Mouse (Mus musculus): ENCODE data around the gene Tnip1. TPM values are rescaled to one million over a fixed set of nuclear protein-coding genes. Genes with fewer than 3 reads are reported as not detected.

Gene Tnip1
- total and polyA plus RNA-seq, 3 experiments = 8.1 to 19.7 TPM; not detected in 1

- TF ChIP-seq GABPA (IDR thresholded peaks at IDR 0.05; ENCODE audit: low read depth, low read length) (no peak), MAZ (IDR thresholded peaks at IDR 0.05; ENCODE audit: low read depth, low read length) (0 out of 2 replicates have a peak, but pooled peaks have one; percentile 59), ZKSCAN1 (IDR thresholded peaks at IDR 0.05; ENCODE audit: low read depth, low read length) (no peak)
These were observed 31.2 kb downstream of the Tnip1 start (continued) for GRCm38 (mm10) chr11:54931405-54932093.

- Histone ChIP-seq H3K9ac (ENCODE audit: control insufficient read depth, low read depth, low read length, poor library complexity, severe bottlenecking) (no peak overlapping the region), H3K27ac (ENCODE audit: control insufficient read depth, low read depth, low read length) (no peak overlapping the region), H3K4me1 (ENCODE audit: control insufficient read depth in 1 of 2, insufficient read depth in 2 of 2, low read length in 2 of 2) (peaks cover under 1 to 5% of the 10 kb centered on the region in 2 experiments; a peak in 2 of 4 replicates), H3K36me3 (ENCODE audit: control insufficient read depth in 1 of 2, insufficient read depth in 2 of 2, low read length in 2 of 2) (peaks cover 0 to 2% of the 10 kb centered on the region in 2 experiments; a peak in 2 of 4 replicates), H3K27me3 (ENCODE audit: control insufficient read depth in 1 of 2, insufficient read depth in 2 of 2, low read length in 2 of 2) (no peaks in the 10 kb centered on the region), H3K79me2 (ENCODE audit: control insufficient read depth, insufficient read depth, low read length, poor library complexity) (no peaks in the 10 kb centered on the region), H3K4me3 (ENCODE audit: control insufficient read depth in 1 of 2, insufficient read depth in 1 of 2, low read depth in 2 of 2, low read length in 2 of 2) (no peak overlapping the region), H3K9me3 (replicated peaks; ENCODE audit: insufficient read depth, low read length) (no peaks in the 10 kb centered on the region)
- TF ChIP-seq CHD1 (IDR thresholded peaks at IDR 0.05; ENCODE audit: low read depth, low read length) (no peak), POLR2A (IDR thresholded peaks at IDR 0.05; ENCODE audit: control insufficient read depth in 1 of 2, insufficient read depth in 1 of 2, low read depth in 1 of 2, low read length in 2 of 2, poor library complexity in 1 of 2) (no peak), ZNF384 (IDR thresholded peaks at IDR 0.05; ENCODE audit: low read depth, low read length) (no peak), TCF12 (IDR thresholded peaks at IDR 0.05; ENCODE audit: low read depth, low read length) (no peak), MAZ (IDR thresholded peaks at IDR 0.05; ENCODE audit: low read depth, low read length) (no peak), ZC3H11A (IDR thresholded peaks at IDR 0.05; ENCODE audit: low read depth, low read length) (peak; percentile 65), SMC3 (IDR thresholded peaks at IDR 0.05; ENCODE audit: low read depth, low read length) (peak; percentile 85), NRF1 (IDR thresholded peaks at IDR 0.05; ENCODE audit: insufficient read depth, low read depth, low read length, poor library complexity, severe bottlenecking) (no peak), SIN3A (IDR thresholded peaks at IDR 0.05; ENCODE audit: low read length) (no peak), TBP (IDR thresholded peaks at IDR 0.05; ENCODE audit: low read depth, low read length) (no peak), RAD21 (IDR thresholded peaks at IDR 0.05; ENCODE audit: low read depth, low read length) (peak; percentile 65), CTCF (IDR thresholded peaks at IDR 0.05 in 2 of 3, conservative IDR thresholded peaks at IDR 0.05 in 1 of 3; ENCODE audit: control insufficient read depth in 1 of 3, insufficient read depth in 1 of 3, low read depth in 2 of 3, low read length in 3 of 3, poor library complexity in 1 of 3, severe bottlenecking in 1 of 3) (peak; percentile 64 to 88 (median 80)), ETS1 (IDR thresholded peaks at IDR 0.05; ENCODE audit: low read depth, low read length) (no peak)
- peak; percentile 66 for DNase-seq (ENCODE audit: low read depth, low spot score)
These were observed 32.3 kb downstream of the Tnip1 start for GRCm38 (mm10) chr11:54930318-54930979.

GRCm38 (mm10) chr11:54929744-54930143, 33.0 kb downstream of the Tnip1 start:
- TF ChIP-seq RAD21 (IDR thresholded peaks at IDR 0.05; ENCODE audit: low read depth, low read length) (no peak), USF2 (IDR thresholded peaks at IDR 0.05; ENCODE audit: borderline replicate concordance in 1 of 2, insufficient read depth in 1 of 2, low read depth in 1 of 2, low read length in 2 of 2) (no peak), POLR2AphosphoS2 (IDR thresholded peaks at IDR 0.05; ENCODE audit: low read length) (no peak), ETS1 (IDR thresholded peaks at IDR 0.05; ENCODE audit: low read depth, low read length) (no peak), USF1 (IDR thresholded peaks at IDR 0.05; ENCODE audit: low read depth, low read length) (no peak), MYB (IDR thresholded peaks at IDR 0.05; ENCODE audit: low read depth, low read length) (no peak), GABPA (IDR thresholded peaks at IDR 0.05; ENCODE audit: low read depth, low read length) (no peak), MEF2A (IDR thresholded peaks at IDR 0.05; ENCODE audit: extremely low read depth, insufficient replicate concordance, low read depth, low read length, poor library complexity, severe bottlenecking) (no peak), ZMIZ1 (IDR thresholded peaks at IDR 0.05; ENCODE audit: low read depth, low read length) (no peak), UBTF (IDR thresholded peaks at IDR 0.05; ENCODE audit: borderline replicate concordance, insufficient read depth, low read depth, low read length) (no peak), JUND (IDR thresholded peaks at IDR 0.05; ENCODE audit: low read depth, low read length) (no peak), MXI1 (IDR thresholded peaks at IDR 0.05; ENCODE audit: low read depth, low read length) (no peak), MYC (IDR thresholded peaks at IDR 0.05; ENCODE audit: low read depth, low read length) (no peak), MAZ (IDR thresholded peaks at IDR 0.05; ENCODE audit: low read depth, low read length) (no peak), SMC3 (IDR thresholded peaks at IDR 0.05; ENCODE audit: low read depth, low read length) (no peak), TCF12 (IDR thresholded peaks at IDR 0.05; ENCODE audit: low read depth, low read length) (no peak)
- H3K9ac ChIP-seq (ENCODE audit: control insufficient read depth, low read depth, low read length, poor library complexity, severe bottlenecking) = no peak overlapping the region
- no peaks in the 10 kb centered on the region for H3K36me3 ChIP-seq (ENCODE audit: control insufficient read depth in 1 of 2, insufficient read depth in 2 of 2, low read length in 2 of 2)
- H3K27me3 ChIP-seq (ENCODE audit: control insufficient read depth in 1 of 2, insufficient read depth in 2 of 2, low read length in 2 of 2) = no peaks in the 10 kb centered on the region
- H3K9me3 ChIP-seq (replicated peaks; ENCODE audit: insufficient read depth, low read length) = no peaks in the 10 kb centered on the region
- no peak overlapping the region for H3K4me3 ChIP-seq (ENCODE audit: control insufficient read depth in 1 of 2, insufficient read depth in 1 of 2, low read depth in 2 of 2, low read length in 2 of 2)
- H3K79me2 ChIP-seq (ENCODE audit: control insufficient read depth, insufficient read depth, low read length, poor library complexity) = no peaks in the 10 kb centered on the region
- H3K4me1 ChIP-seq (ENCODE audit: control insufficient read depth in 1 of 2, insufficient read depth in 2 of 2, low read length in 2 of 2) = no peaks in the 10 kb centered on the region
- H3K27ac ChIP-seq (ENCODE audit: control insufficient read depth, low read depth, low read length) = no peak overlapping the region
- no peak for DNase-seq (ENCODE audit: low read depth, low spot score)
